Mouse (Mus musculus) spleen, adult 2 months (tissue): ENCODE data around the gene Rpl11. TPM values are rescaled to one million over a fixed set of nuclear protein-coding genes. Genes with fewer than 3 reads are reported as not detected.

Experiments
- DNase-seq, 2 experiments: peaks; one replicate each; pipeline versions ENCODE4 v3.0.0 to v3.0.0-alpha.2; 2012 to 2021; ENCODE audit warnings: low spot score in 2 of 2, low read depth in 1 of 2
- H3K27ac ChIP-seq: fragments of 200-500 bp; 2 replicates; pipeline ENCODE4 v1.5.1; 2012; ENCODE audit warnings: low read length, inconsistent platforms; ENCODE audit not compliant: insufficient read depth
- H3K27me3 ChIP-seq: fragments of 200-500 bp; 2 replicates; pipeline ENCODE4 v1.6.1; 2012; ENCODE audit warnings: mild to moderate bottlenecking, moderate library complexity, low read length, inconsistent platforms; ENCODE audit not compliant: control insufficient read depth, insufficient read depth
- H3K36me3 ChIP-seq: fragments of 200-500 bp; 2 replicates; pipeline ENCODE4 v1.6.1; 2012; ENCODE audit warnings: mild to moderate bottlenecking, low read length, inconsistent platforms; ENCODE audit not compliant: control insufficient read depth, insufficient read depth
- H3K4me1 ChIP-seq: fragments of 200-500 bp; 2 replicates; pipeline ENCODE4 v1.6.1; 2011; ENCODE audit warnings: inconsistent platforms; ENCODE audit not compliant: control insufficient read depth, insufficient read depth, insufficient read length
- H3K4me3 ChIP-seq: fragments of 200-500 bp; 2 replicates; pipeline ENCODE4 v1.5.1; 2011; ENCODE audit warnings: mild to moderate bottlenecking, inconsistent platforms; ENCODE audit not compliant: insufficient read depth, insufficient read length; ENCODE audit errors: extremely low read depth
- CTCF ChIP-seq: fragments of 200-500 bp; IDR thresholded peaks from 2 replicates; pipeline ENCODE4 v1.5.1; 2011; ENCODE audit warnings: mild to moderate bottlenecking, inconsistent platforms; ENCODE audit not compliant: insufficient read depth, insufficient read length, insufficient replicate concordance; ENCODE audit errors: extremely low read depth
- POLR2A ChIP-seq: fragments of 200-500 bp; IDR thresholded peaks from 2 replicates; pipeline ENCODE4 v1.6.1; 2011; ENCODE audit warnings: low read depth, low read length, inconsistent platforms
- WGBS: fragments of 180-500 bp; shearing (Covaris S2); methylation state at CpG from one replicate; pipeline ENCODE4 v1.1.7; 2018; 5-methylcytosine and 5-hydroxymethylcytosine counted together
- polyA plus RNA-seq: library from polyadenylated mRNA; depleted of rRNA; stranded (reverse); fragments of >200 nt; gene quantifications from 2 replicates; pipeline ENCODE4 v1.2.3, GENCODE M21; 2012

The Rpl11 gene
- polyA plus RNA-seq, 1 experiment = 259 TPM

- DNase-seq = no peak
- H3K4me3 ChIP-seq = no peak overlapping the region
- no peaks in the 10 kb centered on the region for H3K27me3 ChIP-seq
- H3K27ac ChIP-seq = no peak overlapping the region
- no peaks in the 10 kb centered on the region for H3K36me3 ChIP-seq
- 91% methylated on average over 4 of the region's 4 CpGs for WGBS
- H3K4me1 ChIP-seq = no peaks in the 10 kb centered on the region
- TF ChIP-seq CTCF (no peak), POLR2A (no peak)
These were observed 58.1 kb downstream of the Rpl11 start for GRCm38 (mm10) chr4:135995118-135995517.

DNA sequence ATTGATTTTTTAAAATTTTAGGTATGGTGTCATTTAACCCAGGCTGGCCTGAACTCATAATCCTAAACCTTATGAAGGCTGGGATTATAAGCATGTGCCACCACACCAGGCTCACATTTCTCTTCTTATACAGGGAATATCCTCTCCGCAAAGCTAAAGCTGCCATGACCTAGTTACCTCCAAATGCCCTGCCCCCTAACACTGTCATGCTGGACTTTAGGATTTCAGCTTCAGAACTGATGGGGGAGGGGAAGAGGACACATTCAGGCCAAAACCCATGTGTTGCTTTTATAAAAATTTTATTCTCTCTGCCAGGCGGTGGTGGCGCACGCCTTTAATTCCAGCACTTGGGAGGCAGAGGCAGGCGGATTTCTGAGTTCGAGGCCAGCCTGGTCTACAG is 59.3 kb downstream of the Rpl11 start:
- Histone ChIP-seq H3K4me1 (no peaks in the 10 kb centered on the region), H3K27ac (no peak overlapping the region), H3K36me3 (no peaks in the 10 kb centered on the region), H3K27me3 (no peaks in the 10 kb centered on the region), H3K4me3 (no peak overlapping the region)
- no peak for DNase-seq
- 94% methylated on average over 6 of the region's 6 CpGs for WGBS
- TF ChIP-seq POLR2A = no peak
- TF ChIP-seq CTCF = no peak

DNA sequence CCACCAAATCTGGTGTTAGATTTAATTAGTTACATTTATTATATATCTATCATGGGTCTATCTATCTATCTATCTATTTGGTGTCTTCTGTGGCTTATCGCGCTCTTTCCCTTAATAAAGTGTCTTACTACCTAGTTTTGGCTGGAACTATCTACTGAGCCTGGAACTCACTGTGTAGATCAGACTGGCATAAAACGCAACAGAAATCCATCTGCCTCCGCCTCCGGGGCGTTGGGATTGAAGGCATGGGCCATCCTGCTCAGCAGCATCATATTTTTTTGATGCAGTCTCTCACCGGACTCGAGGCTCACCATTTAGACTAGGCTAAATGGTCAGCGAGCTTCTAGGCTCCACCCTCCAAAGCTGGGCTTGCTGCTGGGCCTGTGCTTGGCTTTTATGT is 65.5 kb downstream of the Rpl11 start:
- Histone ChIP-seq H3K36me3 (peaks cover 13% of the 10 kb centered on the region), H3K4me1 (no peaks in the 10 kb centered on the region; the same call in 1 of the 2 replicates), H3K27ac (no peak overlapping the region), H3K27me3 (no peaks in the 10 kb centered on the region), H3K4me3 (peak overlapping the region; percentile 81)
- 83% methylated on average over 9 of the region's 9 CpGs for WGBS
- no peak for TF ChIP-seq CTCF
- TF ChIP-seq POLR2A = no peak
- DNase-seq = no peak

- DNase-seq = peak; percentile 88 to 91
- under 1% methylated on average over 78 of the region's 81 CpGs for WGBS
- H3K36me3 ChIP-seq = peaks cover 13% of the 10 kb centered on the region
- H3K27ac ChIP-seq = peak within 1 kb of the TSS; percentile 86
- no peak; the same call in none of the 2 replicates for TF ChIP-seq POLR2A
- no peak for TF ChIP-seq CTCF
- no peaks in the 10 kb centered on the region for H3K27me3 ChIP-seq
- peak within 1 kb of the TSS; percentile 81 for H3K4me3 ChIP-seq
- no peaks in the 10 kb centered on the region; the same call in 1 of the 2 replicates for H3K4me1 ChIP-seq
These were observed 66.1 kb downstream of the Rpl11 start, which contains the start of gene Pithd1 for GRCm38 (mm10) chr4:135986943-135987710. Pithd1 (minus strand) TSS chr4:135987264.

GRCm38 (mm10) chr4:135986301-135986942 is 66.8 kb downstream of the Rpl11 start:
- peak overlapping the region; percentile 81 for H3K4me3 ChIP-seq
- no peak for TF ChIP-seq POLR2A
- no peak for TF ChIP-seq CTCF
- no peaks in the 10 kb centered on the region; the same call in 1 of the 2 replicates for H3K4me1 ChIP-seq
- no peaks in the 10 kb centered on the region for H3K27me3 ChIP-seq
- DNase-seq = no peak
- H3K36me3 ChIP-seq = peaks cover 13% of the 10 kb centered on the region
- H3K27ac ChIP-seq = peak overlapping the region; percentile 71
- 11% methylated on average over 23 of the region's 23 CpGs for WGBS

- DNase-seq = no peak
- Histone ChIP-seq H3K36me3 (peaks cover 13% of the 10 kb centered on the region), H3K27ac (no peak overlapping the region), H3K4me1 (no peaks in the 10 kb centered on the region; the same call in 1 of the 2 replicates), H3K4me3 (no peak overlapping the region), H3K27me3 (no peaks in the 10 kb centered on the region)
- 92% methylated on average over 7 of the region's 7 CpGs for whole genome bisulfite sequencing
- no peak for TF ChIP-seq CTCF
- TF ChIP-seq POLR2A = no peak
These were observed 67.5 kb downstream of the Rpl11 start for GRCm38 (mm10) chr4:135985769-135986168.

DNA sequence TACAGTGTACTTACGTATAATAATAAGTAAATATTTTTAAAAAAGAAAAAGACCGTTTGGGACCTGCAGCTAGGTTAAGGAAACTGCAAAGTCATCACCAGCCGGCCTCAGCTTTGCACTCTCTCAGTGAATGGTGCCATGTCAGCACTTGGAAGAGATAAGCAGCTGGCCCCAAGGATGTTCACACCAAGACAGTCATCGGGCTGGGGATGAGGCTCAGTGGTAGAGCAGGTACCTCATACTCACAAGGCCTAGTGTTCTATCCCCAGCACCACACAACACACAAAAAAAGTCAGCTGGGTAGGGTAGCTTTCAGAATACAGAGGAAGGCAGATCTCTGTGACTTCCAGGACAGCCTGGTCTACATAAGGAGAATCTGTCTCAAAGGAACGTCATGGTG is 68.0 kb downstream of the Rpl11 start:
- TF ChIP-seq POLR2A (no peak), CTCF (no peak)
- DNase-seq = no peak
- Histone ChIP-seq H3K27me3 (no peaks in the 10 kb centered on the region), H3K4me1 (no peaks in the 10 kb centered on the region; the same call in 1 of the 2 replicates), H3K36me3 (peaks cover 13% of the 10 kb centered on the region), H3K4me3 (no peak overlapping the region), H3K27ac (no peak overlapping the region)
- WGBS = 78% methylated on average over 5 of the region's 5 CpGs
